Mouse (Mus musculus) gastrocnemius, adult 8-10 months (tissue): ENCODE results near the gene Olfml1. TPM values are rescaled to one million over a fixed set of nuclear protein-coding genes. Genes with fewer than 3 reads are reported as not detected.

ENCODE experiments used
- DNase-seq, 2 experiments: peaks; one replicate each; pipeline ENCODE4 v3.0.0; 2022; ENCODE audit warnings: low spot score in 2 of 2
- total RNA-seq, 4 experiments: library from RNA; stranded (reverse); gene quantifications; 2 replicates each; pipeline ENCODE4 v1.2.4; 2022

Olfml1 gene
- total RNA-seq, 4 experiments from 2014 or later = 0.60 to 2.0 (median 1.6) TPM

DNA sequence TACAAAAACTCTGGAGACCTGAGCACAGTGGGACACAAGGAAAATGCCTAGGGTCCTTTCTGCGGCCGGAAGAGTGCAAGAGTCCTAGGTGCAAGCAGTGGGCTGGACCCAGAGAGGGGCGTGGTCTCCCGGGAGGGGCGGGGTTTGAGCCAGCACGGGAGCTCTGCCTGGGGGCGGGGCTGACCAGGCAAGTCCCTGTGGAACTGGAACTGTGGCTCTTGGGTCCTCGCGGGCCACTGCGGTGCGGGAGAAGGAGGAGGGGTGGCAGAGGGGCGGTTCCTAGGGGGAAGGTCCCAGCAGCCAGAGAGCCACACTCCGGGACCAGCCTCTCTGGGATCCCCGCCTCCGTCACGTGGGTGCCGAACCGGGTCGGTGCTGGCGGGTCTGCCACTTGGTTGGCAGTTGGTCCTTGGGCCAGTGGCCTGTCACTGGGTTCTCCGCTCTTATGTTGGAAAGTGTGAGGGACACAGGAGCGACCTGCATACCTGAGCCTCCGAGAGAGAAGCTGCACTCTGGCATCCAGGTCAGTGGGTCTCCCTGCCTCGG, 27.7 kb downstream of the Olfml1 start, which contains the start of gene Ppfibp2:
Ppfibp2 (plus strand) TSS at position 351 of the 546 bp plus-strand sequence.
- peak; percentile 91 to 93 for DNase-seq

DNA sequence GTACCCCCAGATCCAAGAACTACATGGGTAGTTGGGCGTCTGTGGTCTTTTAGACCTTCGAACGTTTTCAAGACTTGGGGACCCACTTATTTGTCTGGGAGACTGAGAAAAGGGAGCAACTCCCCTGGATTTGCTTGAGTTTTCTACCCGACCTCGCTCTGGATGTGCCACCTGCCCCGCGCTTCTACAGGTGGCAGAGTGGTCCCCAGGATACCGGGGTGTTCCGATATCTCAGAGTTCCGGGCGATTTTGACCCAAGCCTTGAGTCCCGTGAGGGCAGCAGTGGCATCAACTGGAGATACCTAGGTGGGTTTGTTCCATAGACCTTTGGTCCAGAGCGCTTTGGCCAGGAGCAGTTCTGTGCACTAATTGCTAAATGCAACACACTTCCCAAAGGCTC, 28.2 kb downstream of the Olfml1 start:
- no peak for DNase-seq

DNA sequence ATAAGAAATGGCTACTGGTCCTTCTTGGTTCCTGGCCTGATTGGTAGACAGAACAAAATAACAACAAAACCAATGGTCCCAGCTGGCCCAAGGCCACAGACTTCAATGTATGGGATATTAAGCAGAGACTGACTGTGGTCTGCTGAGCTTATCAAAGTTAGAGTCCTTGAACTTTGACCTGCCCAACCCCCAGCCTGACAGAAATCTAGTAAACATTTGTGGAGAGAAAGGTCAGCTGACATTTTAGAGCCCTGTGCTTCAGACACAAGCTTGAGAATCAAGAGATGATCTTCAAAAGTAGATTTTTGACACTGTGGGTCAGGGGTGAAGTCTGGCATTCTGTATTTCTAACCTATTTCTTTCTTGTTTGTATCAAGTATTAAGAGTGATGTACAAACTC, 29.5 kb downstream of the Olfml1 start:
- DNase-seq = no peak

DNA sequence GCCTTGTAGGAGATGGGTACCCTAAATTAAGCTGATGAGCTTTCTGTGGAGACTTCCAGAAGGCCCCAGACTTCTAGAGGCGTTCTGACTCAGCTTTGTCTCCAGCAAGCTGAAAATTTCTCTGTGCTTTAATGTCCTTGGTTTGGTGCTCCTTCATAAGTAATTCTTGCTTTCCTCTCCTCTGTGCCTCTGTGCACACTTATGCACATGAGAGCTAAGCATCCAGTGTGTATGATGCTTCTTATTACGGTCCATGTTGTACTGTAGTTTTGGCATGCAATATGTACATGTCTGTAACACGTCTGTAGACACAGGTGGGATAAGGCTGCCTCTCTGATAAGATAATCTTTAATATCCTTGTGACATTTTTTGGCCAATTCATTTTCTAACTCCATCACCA, 30.7 kb downstream of the Olfml1 start:
- no peak for DNase-seq

DNA sequence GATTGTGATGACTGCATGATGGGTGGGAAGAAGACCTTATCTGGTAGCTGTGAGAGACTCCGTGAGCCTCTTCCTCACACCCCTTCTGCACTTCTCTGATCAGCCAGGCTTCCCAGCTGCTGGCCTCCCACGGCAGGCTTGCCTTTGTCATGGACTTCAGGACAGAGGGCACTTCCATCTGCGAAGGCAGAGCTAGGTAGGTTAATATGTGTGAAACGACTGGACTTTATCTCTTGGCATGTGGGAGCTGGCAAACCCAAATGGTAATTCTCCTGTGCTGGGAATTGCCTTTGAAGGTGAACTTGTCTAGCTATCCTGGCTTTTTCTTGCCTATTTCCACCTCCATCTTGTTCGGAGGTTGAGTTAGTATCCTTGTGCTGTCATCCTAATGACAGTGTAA, 33.4 kb downstream of the Olfml1 start:
- no peak for DNase-seq

DNA sequence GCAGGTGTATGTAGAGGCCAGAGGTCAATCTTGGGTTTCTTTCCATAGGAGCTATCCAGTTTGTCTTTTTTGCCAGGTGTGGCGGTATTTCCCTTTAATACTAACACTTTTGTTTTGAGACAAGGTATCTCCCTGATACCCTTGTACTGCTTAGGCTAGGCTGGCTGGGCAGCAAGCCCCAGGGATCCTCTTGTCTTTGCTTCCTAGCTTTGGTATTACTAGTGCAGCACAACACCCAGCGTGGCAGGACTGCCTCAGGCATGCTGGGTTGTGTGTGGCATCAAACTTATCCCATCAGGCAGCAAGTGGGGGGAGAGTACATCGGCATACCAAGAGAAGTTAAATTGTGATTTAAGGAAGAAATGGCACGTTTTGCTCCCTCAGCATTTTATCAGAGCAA, 35.3 kb downstream of the Olfml1 start:
- no peak for DNase-seq

DNA sequence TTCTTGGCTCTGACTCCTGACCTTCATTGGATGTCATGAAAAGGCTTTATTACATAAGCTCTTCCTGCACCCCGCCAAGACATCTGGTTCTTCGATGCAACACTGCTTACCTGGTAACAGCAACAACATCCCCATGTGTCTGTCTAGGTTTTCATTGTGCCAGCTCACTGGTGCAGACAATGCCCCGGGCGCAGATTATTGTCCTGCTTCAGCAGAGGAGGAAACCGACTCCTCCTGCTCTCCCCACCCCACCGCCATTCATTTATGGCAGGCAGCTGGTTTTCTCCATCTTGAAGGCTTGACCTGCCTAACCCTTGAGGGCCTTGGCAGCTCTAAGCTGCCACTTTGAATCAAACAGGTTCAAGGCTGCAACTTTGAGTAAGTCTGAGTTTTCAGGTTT, 35.7 kb downstream of the Olfml1 start:
- DNase-seq = no peak

DNA sequence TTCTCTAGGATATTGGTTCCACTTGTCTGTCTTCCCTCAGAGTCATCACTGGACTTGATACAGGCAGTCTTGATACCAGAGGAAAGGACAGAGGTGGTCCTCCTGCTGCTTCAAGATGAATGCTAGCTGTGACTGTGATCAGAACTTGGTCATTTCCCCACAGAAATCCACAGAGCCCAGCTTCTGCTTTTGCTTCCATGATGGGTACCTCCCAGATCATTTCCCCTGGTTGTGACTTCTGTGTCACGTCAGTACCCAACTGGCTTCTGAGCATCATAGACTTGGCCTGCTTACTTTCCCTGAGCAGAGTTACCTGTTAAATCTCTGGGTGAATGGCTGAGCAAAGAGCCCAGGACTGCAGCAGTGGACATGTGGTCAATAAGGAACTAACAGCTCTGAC, 40.5 kb downstream of the Olfml1 start:
- DNase-seq = no peak

DNA sequence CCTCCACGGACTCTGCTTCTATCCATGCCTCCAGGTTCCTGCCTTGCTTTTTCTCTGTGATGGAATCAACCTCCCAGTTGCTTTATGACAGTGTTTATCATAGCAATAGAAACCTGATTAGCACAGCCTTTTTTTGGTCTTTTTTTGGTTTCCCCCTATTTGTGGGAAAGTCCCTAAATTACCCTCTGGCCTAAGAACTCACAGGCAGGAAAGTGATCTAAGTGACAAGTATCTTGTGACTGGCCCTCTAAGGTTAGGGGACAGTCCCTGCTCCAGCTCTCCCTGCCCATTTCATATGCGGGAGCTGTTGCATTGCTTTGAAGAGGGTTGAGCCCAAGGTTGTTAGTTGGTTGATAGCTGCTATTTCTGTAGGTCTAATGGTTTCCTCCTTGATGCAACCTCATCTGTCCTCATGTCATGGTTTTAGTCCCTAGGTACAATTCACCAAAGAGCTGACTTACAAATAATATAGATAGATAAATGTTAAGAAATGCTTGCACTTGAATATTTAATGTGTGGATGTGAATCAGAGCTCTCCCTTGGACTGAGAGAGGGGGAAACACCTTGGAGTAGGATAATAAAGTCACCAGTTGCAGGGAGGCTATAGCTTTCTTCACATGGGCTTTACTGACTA, 42.5 kb downstream of the Olfml1 start:
- DNase-seq = no peak

DNA sequence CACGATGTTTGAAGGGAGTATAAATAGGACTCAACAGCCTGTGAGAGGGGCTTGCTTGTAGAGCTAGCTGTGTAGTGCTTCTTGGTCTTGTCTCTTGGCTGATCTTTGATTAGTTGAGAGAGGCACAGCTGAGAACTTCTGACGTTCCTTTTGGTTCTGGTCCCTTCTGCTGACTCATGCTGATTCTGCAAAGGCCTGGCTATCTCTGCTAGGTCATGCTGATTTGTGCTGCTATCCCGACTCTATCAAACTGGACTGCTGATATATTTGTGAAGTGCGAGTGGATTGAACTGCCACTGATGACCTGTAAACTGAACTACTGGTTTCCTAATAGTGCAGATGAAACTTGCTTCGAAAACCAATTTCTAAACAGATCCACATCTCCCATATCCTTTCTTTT, 43.6 kb downstream of the Olfml1 start:
- DNase-seq = no peak

DNA sequence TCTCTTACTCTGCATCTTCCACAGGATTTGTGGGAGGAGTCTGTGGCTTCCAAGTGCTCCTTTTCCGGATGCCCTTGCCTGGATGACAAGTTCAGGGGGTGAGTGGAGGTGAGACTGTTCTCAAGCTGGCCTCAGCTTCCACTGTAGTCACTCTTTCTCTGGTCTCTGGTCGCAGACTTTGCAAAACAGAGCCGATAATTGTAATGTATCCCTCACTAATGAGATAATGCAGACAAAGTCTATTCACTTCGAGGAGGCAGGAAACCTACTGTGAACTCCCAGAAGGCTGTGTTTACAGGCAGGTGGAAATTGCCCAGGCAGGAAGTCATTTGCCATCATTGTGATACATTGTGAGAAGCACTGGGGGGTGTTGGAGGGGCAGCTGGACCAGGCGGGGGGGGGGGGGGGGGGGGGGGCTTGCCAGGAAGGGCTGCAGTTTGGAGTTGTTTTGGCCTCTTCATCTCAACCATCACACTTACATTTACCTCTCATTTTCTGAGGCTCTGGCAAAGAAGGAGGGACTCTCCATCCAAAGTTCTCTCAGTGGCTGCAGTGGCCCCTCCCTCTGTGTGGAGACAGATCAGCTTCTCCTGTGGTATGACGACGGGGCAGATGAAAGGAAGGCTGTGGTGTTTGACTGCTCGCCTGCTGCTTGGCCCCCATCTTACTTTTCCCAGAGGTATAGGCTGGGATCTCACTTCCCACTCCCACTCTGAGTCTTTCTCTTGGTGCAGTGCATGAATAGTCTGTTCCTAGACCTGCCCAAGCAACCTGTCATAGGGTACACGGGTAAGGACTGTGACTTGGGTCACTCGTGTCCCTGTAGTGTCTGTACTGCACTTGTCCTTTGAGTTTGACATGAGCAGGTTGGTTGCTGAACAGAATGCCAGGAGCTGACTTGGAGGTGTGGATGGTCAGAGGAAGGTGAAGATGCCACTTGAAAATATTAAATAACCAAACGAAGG, 51.1 kb downstream of the Olfml1 start:
- no peak for DNase-seq

DNA sequence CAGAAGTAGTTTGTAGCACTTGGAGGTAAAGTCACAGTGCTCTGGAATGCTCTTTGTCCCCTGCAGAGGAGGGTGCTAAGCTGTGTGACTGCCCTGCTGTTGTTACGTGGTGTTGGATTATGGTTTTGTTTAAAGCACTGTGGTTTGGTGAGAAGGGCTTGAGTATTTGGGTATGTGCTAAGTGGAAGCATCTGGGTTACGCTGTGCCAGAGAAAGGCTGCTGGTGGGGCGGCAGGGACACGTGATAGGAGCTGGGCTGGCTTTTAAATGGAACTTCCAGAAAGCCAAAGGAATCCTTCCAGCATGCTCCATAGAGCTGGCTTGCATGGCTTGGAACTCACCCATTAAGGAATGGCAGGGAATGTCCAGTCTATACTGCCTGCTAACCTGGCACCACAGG, 52.0 kb downstream of the Olfml1 start:
- peak in 1 of 2 experiments; percentile 8 for DNase-seq

DNA sequence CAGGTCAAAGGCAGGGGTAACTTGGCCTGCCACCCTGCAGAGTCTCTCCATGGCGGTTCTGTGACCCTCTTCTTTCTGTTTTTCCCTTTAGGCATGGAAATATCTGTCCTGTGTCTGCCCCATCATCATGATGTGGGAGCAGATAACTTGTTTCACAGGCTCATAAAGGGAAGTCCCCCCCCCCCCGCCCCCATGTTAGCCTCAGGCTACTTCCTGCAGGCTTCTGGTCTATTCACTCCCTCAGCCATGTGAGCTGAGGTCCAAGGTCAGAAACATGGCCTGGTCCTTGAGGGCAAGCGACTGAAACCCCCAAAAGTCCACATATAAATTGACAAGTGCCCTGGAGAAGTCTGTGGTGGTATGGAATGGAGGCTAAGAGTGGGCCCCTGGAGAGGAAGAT, 52.9 kb downstream of the Olfml1 start:
- DNase-seq = no peak

DNA sequence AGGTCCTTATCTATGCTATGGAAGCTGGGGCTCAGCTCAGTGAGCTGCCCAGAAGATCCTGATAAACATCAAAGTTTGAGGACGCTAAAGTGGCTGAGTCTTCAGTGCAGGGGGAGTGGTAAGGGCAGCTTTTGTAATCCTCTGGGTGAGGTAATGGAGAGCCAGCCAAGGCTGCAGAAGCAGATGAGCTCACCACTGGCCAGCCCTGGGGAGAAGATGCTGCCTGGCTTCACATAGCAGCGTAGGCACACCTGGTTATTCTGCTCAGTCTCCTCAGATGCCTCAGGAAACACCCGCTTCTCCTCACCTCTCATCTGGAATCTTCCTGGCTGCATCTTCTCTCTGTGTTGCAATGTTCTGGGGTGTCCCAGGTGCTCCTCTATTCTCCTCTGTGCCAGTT, 57.2 kb downstream of the Olfml1 start:
- no peak for DNase-seq

DNA sequence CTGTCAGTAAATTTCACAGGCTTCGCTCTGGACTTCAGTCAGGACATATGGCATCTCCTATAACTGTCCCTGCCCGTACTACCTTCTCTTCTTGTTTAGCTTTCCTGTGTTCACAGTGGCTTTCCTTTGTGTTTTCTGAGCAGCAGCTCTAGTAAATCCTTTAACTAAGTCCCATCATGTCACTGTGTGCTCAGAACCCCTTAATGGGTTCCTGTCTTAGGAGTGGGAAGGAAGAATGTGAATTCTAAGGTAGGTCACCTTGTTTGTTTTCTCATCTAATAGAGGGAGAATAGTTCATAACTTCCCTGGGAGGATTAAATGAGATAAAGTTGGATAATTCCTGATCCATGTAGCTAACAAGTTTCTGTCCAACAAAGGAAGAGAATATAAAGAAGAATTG, 57.8 kb downstream of the Olfml1 start, which contains the start of gene 5330417H12Rik:
5330417H12Rik (minus strand) TSS at position 101 of the 400 bp plus-strand sequence.
- DNase-seq = no peak

DNA sequence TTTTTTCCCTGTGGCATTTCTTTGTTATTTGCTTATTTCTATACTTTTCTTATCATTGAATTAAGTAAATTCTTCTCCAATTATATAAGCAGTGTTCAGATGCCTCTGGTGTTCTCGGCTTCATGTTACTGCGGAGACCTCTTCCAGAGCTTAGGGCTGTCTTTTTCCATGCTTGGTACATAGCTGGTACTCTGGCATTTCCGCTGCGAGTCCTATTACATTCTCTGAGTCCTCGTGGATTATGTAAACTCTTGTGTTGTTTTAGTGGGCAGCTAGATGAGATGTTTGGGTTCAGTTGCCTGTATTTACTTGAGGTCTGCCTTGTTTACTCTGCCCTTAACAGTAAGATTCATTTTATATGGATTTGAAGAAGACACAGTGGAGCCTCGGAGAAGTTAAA, 58.5 kb downstream of the Olfml1 start:
- peak in 1 of 2 experiments; percentile 14 for DNase-seq

DNA sequence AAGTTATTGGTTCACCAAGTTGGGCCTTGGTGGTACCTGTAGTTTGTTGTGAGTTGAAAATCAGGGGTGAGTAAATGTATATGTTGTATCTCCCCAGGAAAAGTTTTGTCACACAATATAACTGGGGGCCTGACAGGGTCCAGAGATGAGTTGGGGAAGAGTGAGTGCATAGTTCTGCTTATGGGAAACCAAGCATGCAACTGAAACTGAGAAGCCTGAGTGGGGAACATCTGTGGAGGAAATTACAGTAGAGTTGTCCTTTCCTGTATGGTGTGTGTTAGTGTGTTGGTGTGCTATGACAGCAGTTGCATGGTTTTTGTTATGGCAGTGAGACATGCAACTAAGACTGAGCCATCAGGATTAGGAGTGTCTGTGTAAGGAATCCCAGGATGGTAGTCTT, 61.1 kb downstream of the Olfml1 start:
- DNase-seq = no peak

DNA sequence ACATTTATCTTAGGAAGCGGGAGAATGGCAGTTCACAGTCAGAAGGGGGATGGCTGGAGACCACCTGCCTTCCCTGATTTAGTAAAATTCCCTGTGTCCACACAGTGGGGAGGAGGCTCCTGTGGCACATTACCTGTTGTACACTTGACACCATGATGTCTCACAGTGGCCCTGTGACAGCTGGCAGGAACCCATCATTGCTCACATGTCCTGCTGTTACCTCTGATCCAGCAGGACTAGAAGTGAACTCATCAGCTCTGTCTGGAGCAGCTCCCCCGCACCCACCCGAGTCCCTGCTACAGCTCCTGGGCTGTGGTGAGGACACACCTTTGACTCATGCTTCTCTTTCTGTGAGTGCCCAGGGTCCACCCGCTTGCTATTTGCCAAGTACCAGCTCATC, 66.0 kb downstream of the Olfml1 start:
- peak in 1 of 2 experiments; percentile 11 for DNase-seq

DNA sequence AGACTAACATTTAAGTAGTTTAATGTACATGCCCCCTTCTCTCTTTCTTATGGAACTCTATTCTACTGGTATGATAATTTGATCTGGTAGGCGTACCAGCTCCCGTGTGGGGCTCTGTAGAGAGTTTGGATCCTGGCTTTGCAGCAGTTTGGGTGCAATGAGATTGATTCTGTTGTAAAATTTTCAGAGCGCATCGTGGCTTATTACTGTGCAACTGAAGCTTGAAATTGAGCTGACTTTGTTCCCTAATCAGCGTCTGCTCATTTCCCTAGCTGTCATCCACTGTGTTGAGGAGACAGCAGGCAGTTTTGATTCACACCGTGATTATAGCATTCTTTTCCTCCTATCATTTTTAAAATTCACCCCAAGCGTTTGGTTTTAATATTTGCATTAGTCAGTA, 70.2 kb downstream of the Olfml1 start:
- DNase-seq = no peak

DNA sequence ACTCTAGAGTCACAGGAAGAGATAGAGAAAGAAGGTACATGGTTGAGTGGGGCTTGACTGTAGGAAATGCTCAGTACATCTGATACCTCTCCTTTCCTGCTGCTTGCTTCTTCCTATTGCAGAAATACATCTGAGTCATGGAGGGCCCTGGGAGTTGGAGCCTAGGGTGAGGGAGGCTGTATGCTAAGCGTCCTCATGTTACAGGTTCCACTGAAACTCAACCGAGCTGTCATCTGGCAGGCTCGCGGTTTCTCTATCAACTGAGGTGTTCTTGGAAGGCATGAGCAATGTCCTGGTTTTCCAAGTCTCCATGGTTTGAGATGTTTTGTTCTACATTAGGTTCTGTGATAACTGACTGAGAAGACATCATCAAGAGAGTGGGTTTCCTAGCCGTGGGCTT, 70.8 kb downstream of the Olfml1 start:
- peak; percentile 21 to 49 for DNase-seq
